Mouse (Mus musculus) T-cell, adult 2 months (primary cell): ENCODE results near the gene Rpl14.

Experiments
- DNase-seq: peaks from one replicate; pipeline ENCODE4 v3.0.0; 2022; ENCODE audit warnings: low spot score

Gene Rpl14

DNA sequence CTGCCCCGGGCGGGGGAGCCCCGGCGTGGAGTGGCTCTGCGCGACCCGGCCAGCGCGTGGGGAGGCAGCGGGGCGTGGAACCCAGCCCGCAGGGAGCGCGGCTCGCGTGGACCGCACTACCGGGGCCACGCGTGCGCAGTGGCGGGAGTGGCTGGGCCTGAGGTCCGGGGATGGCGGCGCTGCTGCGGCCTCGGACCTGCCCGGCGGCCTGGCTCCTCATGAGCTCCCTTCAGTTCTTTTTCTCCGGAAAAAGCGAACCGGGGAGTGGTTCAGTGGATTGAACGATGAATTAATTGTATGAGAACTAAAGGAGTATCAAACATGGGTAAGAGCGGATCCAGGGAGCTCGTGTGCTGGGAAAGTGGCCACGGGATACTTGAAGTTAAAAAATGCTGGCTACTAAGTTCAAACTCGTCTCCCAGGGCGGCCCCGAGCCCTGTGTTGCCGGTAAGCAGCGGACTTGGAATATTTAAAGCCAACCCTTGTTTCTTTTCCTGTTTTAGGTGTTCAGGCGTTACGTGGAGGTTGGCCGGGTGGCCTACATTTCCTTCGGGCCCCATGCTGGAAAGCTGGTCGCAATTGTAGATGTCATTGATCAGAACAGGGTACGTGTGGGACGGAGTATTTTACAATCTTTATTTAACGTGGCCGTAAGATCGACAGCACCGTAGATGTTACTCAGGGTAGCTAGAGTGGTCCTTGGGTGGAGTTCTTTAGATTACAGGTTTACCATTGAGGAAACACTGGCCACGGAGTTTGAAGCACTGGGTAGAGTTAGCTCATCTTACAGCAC, 545 bp downstream of the Rpl14 start:
- DNase-seq, result no peak

DNA sequence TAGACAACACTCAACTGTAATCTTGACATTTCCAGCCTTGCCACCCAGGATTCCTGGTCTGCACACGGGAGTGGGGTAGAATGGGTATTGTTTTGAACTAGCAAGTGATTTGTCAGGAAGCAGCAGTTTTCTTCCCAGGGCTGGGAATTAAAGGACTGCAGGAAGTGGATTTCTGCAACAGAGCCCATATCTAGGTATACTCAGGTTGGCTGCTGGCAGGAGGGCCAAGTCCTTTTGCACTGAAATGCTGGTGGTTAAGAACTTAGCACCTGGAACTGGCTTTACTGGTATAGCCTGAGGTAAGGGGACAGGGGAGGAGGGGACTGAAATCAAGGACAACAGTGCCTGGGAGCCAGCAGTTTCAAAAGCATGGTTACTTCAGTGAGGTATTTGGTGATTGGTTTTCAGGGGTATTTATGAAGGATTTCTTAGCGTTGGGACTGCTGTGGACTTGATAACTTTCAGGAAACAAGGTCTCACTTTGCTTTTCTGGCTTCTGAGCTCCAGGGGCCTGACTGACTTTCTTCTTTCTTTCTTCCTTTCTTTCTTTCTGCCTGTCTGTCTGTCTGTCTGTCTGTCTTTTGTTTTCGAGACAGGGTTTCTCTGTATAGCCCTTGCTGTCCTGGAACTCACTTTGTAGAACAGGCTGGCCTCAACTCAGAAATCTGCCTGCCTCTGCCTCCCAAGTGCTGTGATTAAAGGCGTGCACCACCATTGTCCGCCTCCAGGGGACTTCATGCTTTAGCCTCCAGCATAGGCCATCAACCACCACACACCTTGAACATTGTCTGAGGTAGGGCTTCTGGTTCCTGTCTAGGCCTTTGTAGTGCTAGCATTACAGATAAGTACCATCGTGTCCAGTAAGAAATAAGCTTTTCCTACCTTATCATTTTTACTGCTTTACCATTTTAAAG, 4.8 kb downstream of the Rpl14 start:
- peak; percentile 38 for DNase-seq

DNA sequence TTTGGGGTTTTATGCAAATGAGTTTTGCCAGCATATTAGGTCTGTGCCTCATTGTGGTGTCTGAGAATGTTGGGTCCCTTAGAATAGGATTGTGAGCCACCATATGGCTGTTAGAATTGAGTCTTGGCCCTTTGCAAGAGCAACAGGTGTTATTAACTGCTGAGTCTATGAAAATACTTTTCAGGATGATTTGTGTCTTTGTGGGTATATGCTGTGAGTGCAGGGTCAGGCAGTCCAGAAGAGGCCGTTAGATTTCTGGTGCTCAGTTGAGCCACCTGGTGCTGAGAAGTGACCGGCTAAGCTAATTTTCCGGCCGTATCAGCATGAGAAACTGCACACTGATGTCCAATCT, 5.4 kb downstream of the Rpl14 start:
- no peak for DNase-seq

DNA sequence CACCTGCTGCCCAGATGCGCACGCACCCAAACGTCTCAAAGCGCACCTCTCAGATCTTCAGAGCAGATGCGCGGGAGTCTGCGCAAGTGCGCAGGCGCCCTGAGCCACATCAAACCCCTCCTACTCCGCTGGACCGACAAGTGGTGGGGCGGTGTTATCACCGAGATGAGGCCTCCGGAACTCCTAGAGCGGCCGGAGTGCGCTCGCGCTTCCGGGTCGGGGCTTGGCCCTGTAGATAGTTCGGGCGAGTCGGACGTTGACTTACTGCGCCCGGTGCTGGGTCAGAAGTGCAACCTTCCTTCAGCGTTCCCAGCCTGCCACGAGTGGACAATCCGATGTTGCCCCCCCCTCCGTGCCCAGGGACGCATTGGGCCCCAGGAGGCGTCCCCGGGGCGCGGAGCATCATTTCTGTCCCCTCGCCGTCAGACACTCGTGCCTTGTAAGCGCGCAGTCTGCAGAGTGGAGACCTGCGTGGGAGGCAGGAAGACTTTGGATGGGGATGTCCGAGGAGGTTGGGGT, 5.9 kb downstream of the Rpl14 start:
- peak; percentile 88 for DNase-seq

DNA sequence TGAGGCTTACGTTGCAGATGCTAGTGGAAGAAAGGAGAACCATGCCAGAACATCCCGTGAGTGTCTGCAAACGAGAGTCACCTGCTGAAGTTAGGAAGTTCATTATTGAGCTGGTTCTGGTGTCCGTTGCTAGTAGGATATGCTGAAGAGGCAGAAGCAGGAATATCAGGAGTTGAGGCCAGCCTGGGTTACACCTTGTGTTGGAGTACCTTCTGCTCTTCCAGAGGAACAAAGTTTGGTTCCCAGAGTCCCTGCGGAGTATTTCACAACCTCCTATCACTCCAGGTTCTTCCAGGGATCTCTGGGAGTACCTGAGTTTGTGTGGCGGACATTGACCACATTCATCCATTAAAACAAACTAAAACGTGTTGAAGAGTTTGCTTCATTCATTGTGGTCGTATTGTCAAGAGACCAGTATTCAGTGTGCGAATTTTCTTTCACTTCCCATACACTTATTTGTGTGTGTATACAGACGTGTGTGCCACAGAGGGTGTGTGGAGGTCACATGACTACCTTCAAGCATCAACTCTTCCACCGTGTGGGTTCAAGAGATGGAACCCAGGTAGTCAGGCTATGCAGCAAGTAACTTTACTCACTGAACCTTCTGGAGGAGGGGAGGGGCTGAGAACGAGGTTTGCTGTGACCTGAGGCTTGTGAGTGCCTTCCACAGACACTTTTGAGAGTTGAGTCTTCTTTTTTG, 6.6 kb downstream of the Rpl14 start:
- DNase-seq, result no peak

DNA sequence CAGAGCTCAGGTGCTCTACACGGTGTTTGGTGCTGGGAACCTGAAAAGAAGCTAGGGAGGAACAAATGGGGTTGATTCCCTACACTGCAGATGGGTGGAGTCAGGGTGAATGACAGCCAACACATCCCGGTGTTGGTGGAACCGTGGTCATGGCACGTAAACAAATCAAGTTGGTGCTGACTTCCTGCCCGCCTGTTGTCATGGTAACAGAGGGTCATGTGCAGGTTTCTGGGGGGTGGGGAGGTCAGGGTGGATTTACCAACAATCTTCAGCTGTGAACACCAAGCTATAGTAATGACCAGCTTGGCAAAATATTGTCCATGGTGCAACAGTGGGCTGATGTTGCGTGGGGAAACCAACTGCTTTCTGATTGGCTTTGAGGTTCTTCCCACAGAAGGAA, 7.5 kb downstream of the Rpl14 start:
- peak; percentile 67 for DNase-seq

DNA sequence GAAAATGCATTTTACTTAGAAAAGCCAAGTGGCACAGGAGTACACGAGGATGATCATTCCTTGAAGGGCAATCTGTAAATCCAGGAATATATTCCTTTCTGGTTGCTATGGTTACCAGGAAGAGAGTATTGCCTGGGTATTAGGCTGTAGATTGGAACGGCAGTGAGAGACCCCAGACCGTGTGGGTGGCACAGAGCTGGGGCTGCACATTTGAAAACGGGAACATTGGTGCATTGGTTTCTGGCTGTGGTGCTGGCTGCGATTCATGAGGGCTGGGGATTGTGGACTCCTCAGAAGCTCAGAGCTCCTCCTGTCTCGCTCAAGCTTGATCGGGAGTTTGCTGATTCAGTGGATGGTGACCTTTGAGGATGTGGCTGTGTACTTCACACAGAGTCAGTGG, 8.6 kb downstream of the Rpl14 start:
- DNase-seq, result no peak

DNA sequence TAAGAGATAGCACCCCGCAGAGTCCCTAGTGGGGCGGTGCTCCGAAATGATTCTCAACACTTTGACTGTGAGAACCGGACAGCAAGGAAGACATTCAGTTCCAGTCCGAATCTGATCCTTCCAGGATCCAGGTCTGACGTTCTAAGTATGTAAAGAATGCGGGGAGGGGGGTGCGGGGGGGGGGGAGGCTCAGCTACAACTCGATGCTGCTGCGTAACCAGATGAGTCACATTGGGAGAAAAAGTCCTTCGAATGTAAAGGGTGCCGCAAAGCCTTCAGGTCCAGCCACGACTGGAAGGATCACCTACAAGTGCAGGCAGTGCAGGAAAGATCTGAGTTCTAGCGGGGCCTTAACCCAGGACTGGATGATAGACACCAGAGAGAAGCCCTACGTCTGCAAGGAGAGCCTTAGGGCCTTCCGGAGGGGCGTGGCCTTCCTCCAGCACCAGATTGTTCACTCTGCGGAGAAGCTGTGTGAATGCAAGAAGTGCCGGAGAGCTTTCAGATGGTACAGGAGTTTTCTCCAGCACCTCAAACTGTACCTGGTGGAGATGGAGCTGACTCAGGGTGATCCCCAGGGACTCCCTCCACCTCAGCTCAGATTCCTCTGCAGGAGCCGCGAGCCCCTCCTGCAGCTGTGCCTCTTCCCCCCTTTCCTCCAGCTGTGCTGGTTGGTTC, 10.8 kb downstream of the Rpl14 start:
- DNase-seq, result peak; percentile 58

DNA sequence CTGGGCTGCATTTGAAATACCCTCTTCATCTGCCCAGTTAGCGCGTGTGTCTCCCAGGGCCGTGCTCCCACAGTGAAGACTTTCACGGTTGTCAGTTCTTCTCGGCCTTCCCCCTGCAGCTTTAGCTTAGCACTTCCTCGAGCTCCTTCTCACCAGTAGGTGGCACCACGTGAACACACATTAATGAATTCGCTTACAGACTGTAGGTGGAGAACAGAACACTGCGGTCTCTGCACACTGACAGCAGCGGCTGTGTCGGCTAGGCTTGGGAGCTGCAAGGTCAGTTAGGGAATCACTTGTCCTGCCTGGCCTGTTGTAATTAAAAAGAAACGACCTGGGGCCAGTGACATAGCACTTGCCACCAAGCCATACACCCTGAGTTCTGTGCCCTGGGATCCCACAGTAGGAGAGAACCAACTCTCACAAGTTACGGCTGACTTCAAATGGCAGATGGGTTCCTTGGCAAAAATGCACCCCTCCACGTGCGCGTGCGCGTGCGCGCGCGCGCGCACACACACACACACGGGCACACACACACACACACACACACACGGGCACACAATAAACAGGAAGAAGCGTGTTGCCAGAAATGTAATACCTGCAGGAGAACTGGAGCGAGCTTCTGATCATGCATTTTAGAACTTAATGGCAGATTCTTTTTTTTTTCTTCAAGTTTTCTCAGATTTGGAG, 11.5 kb downstream of the Rpl14 start:
- DNase-seq, result peak; percentile 88

DNA sequence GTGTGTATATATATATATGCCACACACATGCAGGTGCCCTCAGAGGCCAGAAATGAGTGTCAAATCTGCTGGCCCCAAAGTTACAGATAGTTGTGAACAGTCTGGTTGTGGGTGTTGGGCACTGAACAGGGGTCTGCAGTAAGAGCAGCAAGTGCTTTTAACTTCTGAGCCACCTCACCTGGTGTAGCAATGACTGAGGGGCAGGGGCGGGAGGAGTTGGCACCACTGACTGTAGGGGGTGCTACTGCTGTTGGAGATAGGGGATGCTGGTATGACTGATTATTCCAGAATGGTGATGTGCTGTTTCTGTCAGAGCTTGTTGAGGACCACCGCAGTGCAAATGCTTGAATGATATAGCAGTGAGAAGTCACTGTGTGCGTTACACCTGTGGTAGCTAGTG, 12.1 kb downstream of the Rpl14 start:
- DNase-seq, result no peak

DNA sequence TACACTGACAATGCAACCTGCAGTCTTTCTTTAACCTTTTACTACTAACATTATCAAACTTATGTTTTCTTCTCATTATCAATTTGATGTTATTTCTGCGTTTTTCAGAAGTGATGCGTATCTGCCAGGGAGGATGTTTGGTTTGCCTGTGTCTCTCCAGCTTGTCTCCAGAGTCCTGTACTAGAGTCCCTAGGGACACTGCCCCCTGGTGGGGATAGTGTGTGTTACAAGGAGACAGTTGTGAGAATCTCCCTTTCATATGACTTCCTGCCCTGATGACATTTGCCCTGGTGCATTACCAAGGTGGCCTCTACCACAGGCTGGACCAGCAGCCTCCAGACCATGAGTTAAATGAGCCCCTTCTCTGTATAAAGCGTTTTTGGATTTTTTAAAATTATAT, 15.3 kb downstream of the Rpl14 start:
- peak; percentile 75 for DNase-seq

DNA sequence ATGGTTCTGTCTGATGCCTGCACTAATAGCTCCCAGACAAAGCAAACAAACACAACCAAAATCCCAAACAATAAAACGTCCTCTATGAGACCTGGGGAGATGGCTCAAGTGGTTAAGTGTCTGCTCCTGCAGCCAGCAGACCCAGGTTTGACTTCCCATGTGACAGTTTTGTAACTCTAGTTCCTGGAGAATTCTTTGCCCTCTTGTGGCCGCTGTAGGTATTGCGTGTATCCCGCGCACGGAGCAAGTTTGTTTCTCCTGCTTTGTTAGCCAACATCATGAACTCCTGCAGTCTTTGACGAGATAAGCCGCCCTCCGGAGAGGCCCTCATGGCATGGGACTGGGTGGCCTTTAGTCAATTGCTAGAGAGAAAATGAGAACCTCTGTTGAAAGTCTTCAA, 20.2 kb downstream of the Rpl14 start:
- DNase-seq, result peak; percentile 64

DNA sequence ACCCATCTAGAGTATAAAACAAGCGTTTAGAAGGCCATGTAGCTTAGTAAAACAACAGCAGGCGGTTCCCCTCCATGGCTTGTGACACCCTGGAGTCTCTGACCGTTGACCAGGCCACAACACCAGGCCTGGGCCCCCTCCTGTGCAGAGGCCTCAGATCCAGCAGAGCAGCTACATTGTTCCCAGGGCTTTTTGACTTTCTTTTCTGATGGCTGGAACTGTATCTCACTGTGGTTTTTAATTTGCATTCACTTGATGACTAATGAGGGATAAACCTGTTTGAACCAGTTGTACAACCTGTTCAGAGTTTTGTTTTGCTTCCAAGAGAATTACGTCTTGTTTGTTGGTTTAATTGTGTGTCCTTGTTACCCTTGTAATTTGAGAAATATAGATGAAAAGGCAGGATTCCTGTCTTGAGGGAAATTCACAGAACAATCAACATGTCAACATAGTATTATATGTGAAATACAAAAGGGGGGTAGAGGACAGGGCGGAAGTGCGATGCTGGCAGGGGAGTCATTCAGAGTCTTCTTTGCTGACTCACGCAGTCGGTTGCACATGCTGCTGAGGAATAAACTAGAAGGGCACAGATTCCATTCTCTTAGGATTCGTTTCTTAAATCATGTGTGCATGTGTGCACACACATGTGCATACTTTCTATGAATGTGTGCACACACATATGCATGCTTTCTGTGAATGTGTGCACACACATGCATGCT, 22.3 kb downstream of the Rpl14 start:
- DNase-seq, result no peak

DNA sequence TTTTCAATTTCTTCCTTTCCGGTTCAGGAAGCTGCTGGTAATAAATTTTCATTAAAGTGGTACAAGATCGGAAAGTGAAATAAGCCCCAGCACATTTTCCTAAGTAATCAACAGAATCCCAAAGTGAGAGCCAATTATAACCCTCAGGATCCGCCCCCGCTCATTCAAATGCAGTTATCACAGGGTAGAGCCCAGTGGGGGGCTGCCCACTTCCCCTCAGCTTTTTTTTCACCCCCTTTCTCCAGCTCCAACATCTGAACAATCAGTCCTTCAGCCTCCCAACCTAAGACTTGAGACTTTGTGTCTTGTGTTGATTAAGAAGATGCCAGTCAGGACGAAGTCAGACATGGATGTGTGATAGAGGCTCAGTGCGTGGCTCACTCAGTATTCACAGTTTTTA, 23.6 kb downstream of the Rpl14 start:
- no peak for DNase-seq

DNA sequence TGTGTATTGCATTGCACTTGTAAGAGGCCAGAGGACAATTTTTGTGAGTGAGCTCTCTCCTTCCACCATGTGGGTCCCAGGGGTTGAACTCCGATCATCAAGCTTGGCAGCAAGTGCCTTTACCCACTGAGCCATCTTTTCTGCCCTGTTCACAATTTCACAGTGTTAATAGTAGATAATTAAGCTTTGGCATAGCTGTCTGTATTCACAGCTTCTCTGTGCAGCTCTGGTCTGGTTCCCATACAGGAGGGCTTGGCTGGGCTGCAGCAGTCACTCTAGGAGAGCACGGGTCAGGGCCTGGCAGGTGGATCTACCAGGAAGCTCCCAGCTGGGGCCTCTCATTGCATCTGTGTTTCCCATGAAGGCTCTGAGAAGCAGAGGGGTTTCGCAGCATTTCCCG, 24.1 kb downstream of the Rpl14 start:
- no peak for DNase-seq

DNA sequence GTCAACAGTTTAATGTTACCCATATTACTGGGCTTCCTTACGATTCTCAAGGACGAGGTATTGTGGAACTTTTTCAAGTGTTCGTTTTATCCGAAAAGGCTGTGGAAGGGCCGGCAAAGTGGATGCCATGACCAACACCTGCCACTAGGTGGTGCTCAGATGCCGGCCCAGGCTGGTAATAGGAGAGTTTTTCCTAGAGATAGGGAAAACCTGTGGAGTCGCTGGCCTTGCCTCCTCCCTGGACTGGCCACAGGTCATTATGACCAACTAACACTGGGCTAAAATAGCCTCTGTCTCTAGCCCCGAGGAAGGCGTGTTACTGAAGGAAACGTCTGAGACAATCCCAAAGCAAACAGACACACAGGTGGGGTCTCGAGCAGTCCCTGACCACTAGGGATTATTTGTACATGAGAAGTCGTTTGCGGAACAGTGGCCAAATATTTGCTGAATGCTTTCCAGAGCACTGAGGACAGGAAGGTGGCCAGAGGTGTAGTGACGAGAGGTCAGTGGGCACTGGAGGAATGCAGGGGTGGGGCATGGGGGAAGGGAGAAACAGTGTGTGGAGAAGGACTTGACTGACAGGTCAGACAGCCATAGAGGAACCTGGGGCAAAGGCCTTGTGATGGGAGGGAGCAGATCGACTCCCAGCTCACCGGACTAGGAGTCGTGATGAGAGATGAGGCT, 30.4 kb downstream of the Rpl14 start:
- peak; percentile 51 for DNase-seq

DNA sequence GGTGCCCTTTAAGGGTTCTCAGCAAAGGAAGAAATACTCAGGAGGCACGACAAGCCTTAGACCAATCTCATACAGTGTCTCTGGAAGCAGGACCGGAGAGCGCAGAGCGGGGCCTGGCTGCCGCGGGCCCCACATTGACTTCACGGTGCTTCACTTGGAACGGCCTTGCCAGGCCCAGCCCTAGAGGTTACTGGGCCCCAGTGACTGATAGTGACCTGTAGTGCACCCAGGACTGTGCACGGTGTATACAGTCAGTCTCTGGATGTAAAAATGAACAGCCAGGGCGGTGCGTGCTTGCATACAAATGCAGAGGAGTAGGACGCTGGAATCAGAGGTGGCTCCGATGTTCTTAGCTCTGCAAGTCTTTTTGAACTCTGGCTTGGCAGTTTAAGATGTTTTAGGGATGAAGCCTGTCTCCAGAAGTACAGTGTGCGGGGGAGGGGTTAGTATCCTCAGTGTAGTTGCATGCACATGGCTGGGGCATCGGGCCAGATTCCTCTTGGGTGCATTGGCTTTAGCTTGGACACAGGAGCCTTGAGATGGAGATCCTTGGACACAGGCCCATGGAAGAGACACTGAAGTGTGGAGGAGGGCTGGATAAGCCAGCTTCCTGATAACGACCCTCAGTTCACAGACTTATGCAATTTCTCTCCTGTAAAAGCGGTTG, 31.1 kb downstream of the Rpl14 start:
- no peak for DNase-seq

DNA sequence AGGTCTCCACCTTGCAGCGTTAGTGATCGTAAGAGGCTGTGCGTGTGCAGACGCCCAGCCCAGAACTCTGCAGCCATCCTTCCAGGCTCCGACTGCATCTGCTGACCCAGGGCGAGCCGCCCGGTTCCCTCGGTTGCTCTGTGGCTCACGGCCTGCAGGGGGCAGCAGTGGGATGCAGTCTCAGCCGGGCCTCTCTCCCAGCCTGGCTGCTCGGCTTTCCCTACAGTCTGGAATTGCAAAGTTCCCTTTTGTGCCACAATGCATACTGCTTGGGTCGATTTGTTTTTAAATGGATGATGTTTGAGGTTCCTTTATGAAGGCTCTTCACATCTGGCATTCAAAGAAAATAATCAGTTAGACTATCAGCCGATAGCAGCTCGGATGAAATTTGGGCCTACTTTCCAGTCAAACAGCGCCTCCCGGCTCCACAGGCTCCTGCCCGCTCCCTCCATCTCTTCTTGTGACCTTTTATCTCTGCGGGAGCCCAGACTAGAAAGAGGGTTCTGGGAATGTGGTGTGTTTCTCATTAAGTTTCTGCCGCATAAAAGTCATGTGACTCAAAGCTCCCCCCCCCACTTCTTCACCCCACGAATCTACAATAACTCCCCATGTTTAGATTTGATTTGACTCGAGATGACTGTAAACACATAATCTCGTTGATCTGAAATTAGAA, 31.7 kb downstream of the Rpl14 start:
- peak; percentile 56 for DNase-seq

DNA sequence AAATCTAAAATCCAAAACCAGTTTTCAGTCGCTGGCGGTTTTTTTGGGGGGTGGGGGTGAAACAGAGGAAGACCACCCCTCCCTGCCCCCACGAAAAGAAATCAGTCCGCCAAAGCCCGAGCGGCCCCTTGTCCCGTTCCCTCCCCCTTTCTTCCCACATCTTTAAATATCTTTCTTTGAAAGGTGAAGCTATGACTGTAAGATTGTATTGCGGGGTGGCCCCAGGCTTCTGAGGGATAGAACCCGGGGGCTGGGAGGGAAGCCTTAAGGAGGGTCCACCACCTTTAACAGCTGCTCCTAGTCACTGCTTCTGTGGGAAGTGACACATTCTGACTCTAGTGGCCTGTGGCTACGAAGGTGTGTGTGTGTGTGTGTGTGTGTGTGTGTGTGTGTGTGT, 32.3 kb downstream of the Rpl14 start:
- DNase-seq, result no peak
